Mouse (Mus musculus) olfactory bulb, adult 2 months (tissue): Measurements from ENCODE around the gene Ppa1. TPM values are rescaled to one million over a fixed set of nuclear protein-coding genes. Genes with fewer than 3 reads are reported as not detected.

ENCODE experiments used
- H3K27ac ChIP-seq: fragments of 200-500 bp; 2 replicates; pipeline ENCODE4 v1.5.1; 2012; ENCODE audit warnings: low read depth, low read length; ENCODE audit not compliant: insufficient read depth
- H3K4me1 ChIP-seq: fragments of 200-500 bp; 2 replicates; pipeline ENCODE4 v1.6.1; 2012; ENCODE audit warnings: low read length; ENCODE audit not compliant: control insufficient read depth, insufficient read depth
- H3K4me3 ChIP-seq: fragments of 200-500 bp; 2 replicates; pipeline ENCODE4 v1.5.1; 2012; ENCODE audit warnings: mild to moderate bottlenecking, low read depth, low read length, moderate library complexity; ENCODE audit not compliant: insufficient read depth
- CTCF ChIP-seq: fragments of 200-500 bp; IDR thresholded peaks from 2 replicates; pipeline ENCODE4 v1.5.1; 2012; ENCODE audit warnings: low read depth, mild to moderate bottlenecking, low read length, moderate library complexity; ENCODE audit not compliant: insufficient read depth
- POLR2A ChIP-seq: fragments of 200-500 bp; IDR thresholded peaks from 2 replicates; pipeline ENCODE4 v1.6.1; 2012; ENCODE audit warnings: mild to moderate bottlenecking, low read depth, low read length, moderate library complexity; ENCODE audit not compliant: insufficient read depth
- WGBS: fragments of 180-500 bp; shearing (Covaris S2); methylation state at CpG from one replicate; pipeline ENCODE4 v1.1.7; 2018; 5-methylcytosine and 5-hydroxymethylcytosine counted together
- polyA plus RNA-seq: library from polyadenylated mRNA; stranded (reverse); fragments of >200 nt; gene quantifications from 2 replicates; pipeline ENCODE4 v1.2.4, GENCODE M21; 2012; ENCODE audit warnings: low replicate concordance; ENCODE audit not compliant: missing spikeins, insufficient read depth, insufficient read length

Gene Ppa1
- polyA plus RNA-seq, 1 experiment: not detected

DNA sequence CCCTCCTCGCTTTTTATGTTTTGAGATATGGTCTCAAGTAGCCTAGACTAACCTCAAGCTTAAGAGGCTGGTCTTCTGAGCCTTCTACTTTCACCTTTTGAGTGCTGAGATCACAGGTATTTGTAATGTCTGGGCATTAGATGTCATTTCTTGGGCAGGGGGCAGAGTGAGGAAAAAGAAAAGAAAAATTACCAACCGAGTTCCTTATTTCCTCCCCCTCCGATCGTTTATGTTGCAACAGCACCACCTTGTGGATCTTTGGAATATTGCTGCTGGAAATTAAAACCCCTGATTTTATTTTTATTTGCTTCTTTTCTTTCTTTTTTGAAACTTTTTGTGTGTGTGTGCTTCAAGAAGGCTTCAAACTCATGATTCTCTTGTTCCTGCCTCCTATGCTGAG, 9.6 kb downstream of the Ppa1 start:
- Histone ChIP-seq H3K4me1 (peaks cover 17% of the 10 kb centered on the region), H3K27ac (no peak overlapping the region), H3K4me3 (no peak overlapping the region)
- no peak for TF ChIP-seq CTCF
- TF ChIP-seq POLR2A: no peak
- WGBS: 22% methylated on average over 4 of the region's 4 CpGs

DNA sequence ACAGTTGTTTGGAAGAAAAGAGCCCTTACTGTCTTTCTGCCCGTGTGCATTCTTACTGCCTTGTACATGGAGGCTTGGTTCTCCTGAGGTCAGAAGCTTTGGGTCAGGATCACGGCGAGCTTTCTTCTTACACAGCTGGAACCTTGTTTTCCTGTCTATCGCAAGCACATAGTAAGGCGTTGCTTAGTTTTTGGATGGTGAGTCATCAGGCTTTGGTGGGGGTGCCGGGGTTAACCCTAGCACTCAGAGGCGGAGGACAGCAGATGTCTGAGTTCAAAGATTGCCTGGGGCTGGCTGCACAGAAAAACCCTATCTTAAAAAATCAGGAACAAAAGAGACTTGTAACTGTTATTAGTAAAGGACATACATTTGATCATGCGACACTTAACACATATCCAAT, 13.5 kb downstream of the Ppa1 start:
- peaks cover 20% of the 10 kb centered on the region for H3K4me1 ChIP-seq
- H3K27ac ChIP-seq: peak overlapping the region; percentile 92
- no peak overlapping the region for H3K4me3 ChIP-seq
- TF ChIP-seq CTCF (no peak), POLR2A (no peak)
- 22% methylated on average over 8 of the region's 8 CpGs for WGBS

DNA sequence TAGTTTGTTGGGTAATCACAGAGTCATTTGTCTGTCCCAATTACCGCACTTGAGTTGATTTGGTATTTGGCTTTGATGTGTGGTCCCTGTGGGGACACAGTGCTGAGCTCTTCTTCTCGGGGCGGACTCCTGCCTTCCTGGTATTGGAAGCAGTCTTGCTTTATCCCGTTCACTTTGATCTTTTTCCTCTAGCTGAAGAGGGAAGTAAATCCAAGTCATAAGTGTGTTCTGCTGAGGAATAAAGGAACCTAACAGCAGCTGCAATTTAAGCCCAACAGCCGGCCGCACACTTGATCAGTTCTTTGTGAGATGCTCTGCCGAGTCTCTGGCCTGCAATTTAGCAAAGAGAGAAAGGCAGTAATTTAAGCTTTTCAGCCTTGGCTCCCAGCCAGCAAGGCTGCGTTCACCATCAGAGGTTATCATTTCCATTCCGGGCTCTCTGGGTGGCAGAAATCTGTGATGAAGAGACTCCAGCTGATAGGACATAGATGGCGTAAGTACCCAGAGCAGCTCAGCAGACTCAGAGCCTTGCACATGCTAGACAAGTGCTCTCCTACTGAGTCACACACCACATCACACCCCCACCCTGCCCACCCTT, 14.1 kb downstream of the Ppa1 start:
- Histone ChIP-seq H3K4me3 (no peak overlapping the region), H3K27ac (peak overlapping the region; percentile 87), H3K4me1 (peaks cover 20% of the 10 kb centered on the region)
- no peak for TF ChIP-seq CTCF
- no peak for TF ChIP-seq POLR2A
- WGBS: 17% methylated on average over 10 of the region's 10 CpGs

DNA sequence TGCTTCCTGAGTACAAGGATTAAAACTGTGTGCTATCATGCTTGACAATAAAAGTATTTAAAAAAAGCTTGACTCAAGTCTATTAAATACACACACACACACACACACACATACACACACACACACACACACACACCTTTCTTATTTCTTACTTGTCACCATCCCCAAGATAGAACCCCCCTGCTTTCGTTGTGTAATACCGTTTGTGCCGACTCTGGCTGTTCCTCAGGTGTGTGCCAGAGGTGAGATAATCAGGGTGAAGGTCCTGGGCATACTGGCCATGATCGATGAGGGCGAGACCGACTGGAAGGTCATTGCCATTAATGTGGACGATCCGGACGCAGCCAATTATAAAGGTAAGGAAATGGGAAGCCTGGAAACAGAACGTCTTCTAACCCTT, 16.8 kb downstream of the Ppa1 start:
- H3K4me1 ChIP-seq: peaks cover 20% of the 10 kb centered on the region
- no peak for TF ChIP-seq POLR2A
- TF ChIP-seq CTCF: no peak
- WGBS: 96% methylated on average over 10 of the region's 10 CpGs
- H3K4me3 ChIP-seq: no peak overlapping the region
- H3K27ac ChIP-seq: no peak overlapping the region

DNA sequence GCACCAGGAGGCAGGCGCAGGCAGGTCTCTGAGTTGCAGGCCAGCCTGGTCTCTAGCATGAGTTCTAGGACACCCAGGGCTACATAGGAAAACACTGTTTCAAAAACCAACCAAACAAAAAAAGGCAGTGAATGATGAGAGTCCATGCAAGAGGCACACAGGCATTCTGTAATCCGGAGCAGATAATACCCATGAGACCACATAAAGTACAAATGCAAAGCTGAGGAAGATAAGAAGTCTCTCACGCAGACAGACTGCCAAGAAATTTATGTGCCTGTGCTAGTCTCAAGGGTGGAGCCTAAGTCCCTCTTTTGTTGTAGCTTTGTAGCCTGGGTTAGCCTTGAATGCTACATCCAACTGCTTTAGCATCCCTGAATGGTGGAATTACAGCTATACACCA, 17.3 kb downstream of the Ppa1 start:
- Histone ChIP-seq H3K27ac (no peak overlapping the region), H3K4me1 (peaks cover 18% of the 10 kb centered on the region), H3K4me3 (no peak overlapping the region)
- 98% methylated on average over 3 of the region's 3 CpGs for WGBS
- TF ChIP-seq POLR2A (no peak), CTCF (no peak)

DNA sequence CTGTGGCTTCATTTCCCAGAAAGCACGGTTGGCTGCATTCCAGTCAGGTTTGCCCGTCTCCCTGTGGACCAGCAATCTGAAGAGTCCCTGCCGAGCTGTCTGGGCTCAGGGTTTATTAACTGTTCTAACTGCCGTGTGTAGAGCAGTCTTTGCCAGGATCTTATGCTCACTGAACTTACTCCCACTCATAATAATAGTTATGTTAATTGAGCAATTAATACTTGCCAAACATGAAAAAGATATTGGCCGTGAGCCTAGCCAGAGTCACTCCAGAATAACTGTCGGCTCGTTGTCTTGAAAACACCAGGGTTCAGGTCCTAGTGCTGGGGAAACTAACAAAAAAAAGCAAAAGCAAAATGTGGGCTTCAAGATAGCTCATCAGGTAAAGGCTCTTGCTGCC, 20.9 kb downstream of the Ppa1 start:
- no peak overlapping the region for H3K4me3 ChIP-seq
- no peak overlapping the region for H3K27ac ChIP-seq
- 33% methylated on average over 7 of the region's 7 CpGs for WGBS
- TF ChIP-seq CTCF: no peak
- no peak for TF ChIP-seq POLR2A
- no peaks in the 10 kb centered on the region for H3K4me1 ChIP-seq

DNA sequence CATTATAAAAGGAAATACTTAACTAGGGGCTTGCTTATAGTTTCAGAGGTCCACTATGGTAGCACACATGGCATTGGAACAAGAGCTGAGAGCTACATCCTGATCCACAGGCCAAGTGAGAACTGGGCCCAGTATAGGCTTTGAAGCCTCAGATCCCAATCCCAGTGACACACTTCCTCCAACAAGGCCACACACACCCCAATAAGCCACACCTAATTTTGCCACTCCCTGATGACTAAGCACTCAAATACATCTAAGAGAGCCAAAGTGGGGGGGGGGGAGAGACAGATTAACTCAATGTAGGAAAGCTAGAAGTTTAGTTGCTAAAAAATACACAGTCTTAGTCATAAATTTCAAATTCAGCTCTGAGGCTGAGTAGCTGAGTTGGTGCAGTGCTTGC, 21.5 kb downstream of the Ppa1 start:
- no peak overlapping the region for H3K27ac ChIP-seq
- H3K4me3 ChIP-seq: no peak overlapping the region
- H3K4me1 ChIP-seq: no peaks in the 10 kb centered on the region
- TF ChIP-seq CTCF (no peak), POLR2A (no peak)

DNA sequence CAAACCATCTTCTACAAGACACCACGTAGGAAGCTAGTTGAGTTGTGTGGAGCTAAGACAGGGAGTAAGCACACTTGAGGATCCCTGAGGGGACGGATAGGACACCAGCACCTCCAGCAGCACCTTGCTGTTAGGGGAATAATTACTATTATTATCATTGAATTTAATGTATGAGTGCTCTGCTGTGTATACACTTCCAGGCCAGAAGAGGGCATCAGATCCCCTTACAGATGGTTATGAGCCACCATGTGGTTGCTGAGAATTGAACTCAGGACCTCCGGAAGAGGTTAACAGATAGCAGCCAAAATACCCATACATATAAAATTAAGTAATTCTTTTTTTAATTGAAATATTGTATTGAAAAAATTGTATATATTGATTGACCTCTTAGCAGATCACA, 22.4 kb downstream of the Ppa1 start:
- 85% methylated on average over 3 of the region's 3 CpGs for WGBS
- no peak overlapping the region for H3K4me3 ChIP-seq
- H3K27ac ChIP-seq: no peak overlapping the region
- H3K4me1 ChIP-seq: no peaks in the 10 kb centered on the region
- TF ChIP-seq POLR2A: no peak
- no peak for TF ChIP-seq CTCF

DNA sequence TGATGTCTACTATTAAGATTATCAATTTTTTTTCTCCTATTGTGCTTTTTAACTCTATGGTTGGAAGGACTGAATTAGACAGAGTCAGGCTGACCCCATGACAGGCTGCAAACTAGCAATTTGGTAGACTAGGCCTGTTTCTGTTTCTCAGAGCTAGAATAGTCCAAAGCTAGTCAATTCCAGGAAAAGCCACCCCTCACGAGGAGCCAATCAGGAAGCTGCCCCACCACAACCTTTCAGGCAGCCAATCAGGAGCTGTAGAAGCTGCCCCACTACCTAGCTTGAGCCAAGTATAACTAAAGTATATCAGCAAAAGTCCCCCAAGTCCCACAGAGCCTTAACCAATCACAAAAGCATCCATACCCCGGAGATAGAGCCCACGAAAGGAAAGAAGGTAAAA, 27.6 kb downstream of the Ppa1 start:
- no peak for TF ChIP-seq POLR2A
- TF ChIP-seq CTCF: no peak
- Histone ChIP-seq H3K4me1 (no peaks in the 10 kb centered on the region), H3K27ac (no peak overlapping the region), H3K4me3 (no peak overlapping the region)
- WGBS: 87% methylated on average over 3 of the region's 3 CpGs

DNA sequence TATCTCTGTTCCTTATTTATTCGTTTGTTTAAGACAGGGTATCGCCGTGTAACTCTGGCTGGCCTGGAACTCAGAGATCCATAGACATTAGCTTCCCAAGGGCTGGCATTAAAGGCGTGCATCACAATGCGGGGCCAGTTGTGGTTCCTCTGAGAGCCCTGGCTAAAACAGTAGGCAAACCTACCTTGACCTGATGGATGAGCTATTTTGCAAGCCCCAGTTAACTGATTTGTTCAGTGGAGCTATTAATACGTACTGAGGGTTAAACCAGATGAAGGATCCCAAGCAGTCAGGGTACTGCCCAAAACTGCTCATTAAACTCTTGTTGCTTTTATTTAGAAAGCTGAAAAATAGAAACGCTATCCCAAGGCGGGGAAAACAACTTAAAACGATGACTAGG, 31.2 kb downstream of the Ppa1 start:
- peak overlapping the region; percentile 63 for H3K27ac ChIP-seq
- WGBS: 23% methylated on average over 9 of the region's 9 CpGs
- H3K4me1 ChIP-seq: peaks cover 3% of the 10 kb centered on the region
- peak overlapping the region; percentile 74 for H3K4me3 ChIP-seq
- no peak for TF ChIP-seq CTCF
- no peak for TF ChIP-seq POLR2A
